Mouse (Mus musculus) kidney, embryonic 16.5 days (tissue): ENCODE measurements around the gene Foxj3. TPM values are rescaled to one million over a fixed set of nuclear protein-coding genes. Genes with fewer than 3 reads are reported as not detected.

ENCODE experiments used
- ATAC-seq: fragments of 200-750 bp; cut with Nextera tagmentation; 2 replicates; pipeline ENCODE4 v1.8.0; 2017; ENCODE audit warnings: moderate TSS enrichment; ENCODE audit not compliant: low FRiP score, low TSS enrichment
- H3K27ac ChIP-seq: fragments of 300-500 bp; sonication (generic); 2 replicates; pipeline ENCODE4 v1.5.1; 2014; ENCODE audit warnings: low read length
- H3K27me3 ChIP-seq: fragments of 300-500 bp; sonication (generic); 2 replicates; pipeline ENCODE4 v1.6.1; 2014; ENCODE audit warnings: low read length, control low read depth, mixed read lengths; ENCODE audit not compliant: insufficient read depth
- H3K36me3 ChIP-seq: fragments of 300-500 bp; sonication (generic); 2 replicates; pipeline ENCODE4 v1.6.1; 2014; ENCODE audit warnings: low read length, control low read depth, mixed read lengths; ENCODE audit not compliant: insufficient read depth
- H3K4me1 ChIP-seq: fragments of 300-500 bp; sonication (generic); 2 replicates; pipeline ENCODE4 v1.6.1; 2014; ENCODE audit warnings: low read length, control low read depth, mixed read lengths; ENCODE audit not compliant: insufficient read depth
- H3K4me2 ChIP-seq: fragments of 300-500 bp; sonication (generic); replicated peaks from 2 replicates; pipeline ENCODE4 v1.6.1; 2014; ENCODE audit warnings: low read depth, low read length
- H3K4me3 ChIP-seq: fragments of 300-500 bp; sonication (generic); 2 replicates; pipeline ENCODE4 v1.5.1; 2014; ENCODE audit warnings: mild to moderate bottlenecking, low read length
- H3K9ac ChIP-seq: fragments of 300-500 bp; sonication (generic); replicated peaks from 2 replicates; pipeline ENCODE4 v1.6.1; 2014; ENCODE audit warnings: low read length
- H3K9me3 ChIP-seq: fragments of 300-500 bp; sonication (generic); 2 replicates; pipeline ENCODE4 v1.6.1; 2016; ENCODE audit warnings: low read length, control low read depth
- whole genome bisulfite sequencing: fragments of 180-500 bp; shearing (Covaris S2); extraction: QIAGEN DNeasy Blood & Tissue Kit; methylation state at CpG from one replicate; pipeline ENCODE4 v1.1.7; 2014; 5-methylcytosine and 5-hydroxymethylcytosine counted together
- polyA plus RNA-seq: library from polyadenylated mRNA; unstranded; fragments of >200 nt; fragmentation: Nextera tagmentation; extraction: Ambion mirVana; gene quantifications from 2 replicates; pipeline ENCODE4 v1.2.1, GENCODE M21; 2015

Foxj3 gene
- polyA plus RNA-seq, 1 experiment from 2014 or later = 25.4 TPM

- 59% methylated on average over 7 of the region's 7 CpGs for WGBS
- no peak for ATAC-seq
- Histone ChIP-seq H3K4me1 (peaks cover 11% of the 10 kb centered on the region), H3K9me3 (no peaks in the 10 kb centered on the region), H3K9ac (no peak overlapping the region), H3K27me3 (no peaks in the 10 kb centered on the region), H3K4me3 (no peak overlapping the region), H3K27ac (no peak overlapping the region), H3K4me2 (no peak overlapping the region), H3K36me3 (peaks cover 10% of the 10 kb centered on the region; the same call in 1 of the 2 replicates)
Observed at GRCm38 (mm10) chr4:119633342-119633741, 96.5 kb downstream of the Foxj3 start.

- no peak overlapping the region for H3K4me3 ChIP-seq
- WGBS = 79% methylated on average over 3 of the region's 3 CpGs
- no peak for ATAC-seq
- peaks cover 9% of the 10 kb centered on the region; the same call in 1 of the 2 replicates for H3K36me3 ChIP-seq
- no peak overlapping the region for H3K4me2 ChIP-seq
- no peaks in the 10 kb centered on the region for H3K27me3 ChIP-seq
- peaks cover 11% of the 10 kb centered on the region for H3K4me1 ChIP-seq
- no peak overlapping the region for H3K9ac ChIP-seq
- no peak overlapping the region for H3K27ac ChIP-seq
- H3K9me3 ChIP-seq = no peaks in the 10 kb centered on the region
Observed at GRCm38 (mm10) chr4:119633948-119634347, 97.1 kb downstream of the Foxj3 start.

GRCm38 (mm10) chr4:119634908-119635660 is 98.3 kb downstream of the Foxj3 start:
- Histone ChIP-seq H3K4me3 (no peak overlapping the region), H3K27me3 (no peaks in the 10 kb centered on the region), H3K4me1 (peaks cover 11% of the 10 kb centered on the region), H3K9me3 (no peaks in the 10 kb centered on the region), H3K36me3 (0 out of 2 replicates have a peak, but pooled peaks cover 1% of the 10 kb centered on the region), H3K9ac (no peak overlapping the region), H3K4me2 (no peak overlapping the region), H3K27ac (no peak overlapping the region)
- no peak for ATAC-seq
- 42% methylated on average over 6 of the region's 6 CpGs for WGBS

GRCm38 (mm10) chr4:119635686-119636085 is 98.9 kb downstream of the Foxj3 start:
- no peaks in the 10 kb centered on the region for H3K27me3 ChIP-seq
- 61% methylated on average over 8 of the region's 8 CpGs for WGBS

GRCm38 (mm10) chr4:119636731-119637130 is 99.9 kb downstream of the Foxj3 start:
- no peaks in the 10 kb centered on the region for H3K9me3 ChIP-seq
- H3K36me3 ChIP-seq = no peaks in the 10 kb centered on the region
- peaks cover 4% of the 10 kb centered on the region for H3K4me1 ChIP-seq
- no peak overlapping the region for H3K4me2 ChIP-seq
- peak overlapping the region; percentile 58; the same call in 1 of the 2 replicates for H3K27ac ChIP-seq
- H3K27me3 ChIP-seq = no peaks in the 10 kb centered on the region
- no peak overlapping the region for H3K4me3 ChIP-seq
- no peak for ATAC-seq
- H3K9ac ChIP-seq = no peak overlapping the region
- 83% methylated on average over 7 of the region's 7 CpGs for WGBS

More at GRCm38 (mm10) chr4:119635686-119636085, 98.9 kb downstream of the Foxj3 start:
- Histone ChIP-seq H3K27ac (no peak overlapping the region), H3K9ac (no peak overlapping the region), H3K4me1 (peaks cover 11% of the 10 kb centered on the region), H3K4me2 (no peak overlapping the region), H3K9me3 (no peaks in the 10 kb centered on the region), H3K4me3 (no peak overlapping the region), H3K36me3 (no peaks in the 10 kb centered on the region)
- ATAC-seq = no peak

- Histone ChIP-seq H3K27me3 (no peaks in the 10 kb centered on the region), H3K36me3 (no peaks in the 10 kb centered on the region), H3K4me3 (no peak within 1 kb of the TSS), H3K9ac (no peak within 1 kb of the TSS), H3K4me2 (no peak within 1 kb of the TSS), H3K27ac (peak within 1 kb of the TSS; percentile 58; the same call in 1 of the 2 replicates), H3K9me3 (no peaks in the 10 kb centered on the region), H3K4me1 (peaks cover 4% of the 10 kb centered on the region; the same call in 1 of the 2 replicates)
- WGBS = 61% methylated on average over 4 of the region's 4 CpGs
- peak; percentile 78 for ATAC-seq
Observed at GRCm38 (mm10) chr4:119637176-119637845, 100.5 kb downstream of the Foxj3 start, which contains the start of gene Guca2a. TSS of gene Guca2a (plus strand) at chr4:119637704.

GRCm38 (mm10) chr4:119637946-119638345 is 101.1 kb downstream of the Foxj3 start:
- Histone ChIP-seq H3K36me3 (no peaks in the 10 kb centered on the region), H3K9ac (no peak overlapping the region), H3K9me3 (0 out of 2 replicates have a peak, but pooled peaks cover 3% of the 10 kb centered on the region), H3K4me2 (no peak overlapping the region), H3K4me3 (no peak overlapping the region), H3K27me3 (no peaks in the 10 kb centered on the region), H3K4me1 (peaks cover 4% of the 10 kb centered on the region; the same call in 1 of the 2 replicates), H3K27ac (peak overlapping the region; percentile 29; the same call in 1 of the 2 replicates)
- WGBS = 83% methylated on average over 6 of the region's 6 CpGs
- ATAC-seq = no peak

GRCm38 (mm10) chr4:119638656-119639055 is 101.9 kb downstream of the Foxj3 start:
- Histone ChIP-seq H3K9ac (no peak overlapping the region), H3K27ac (no peak overlapping the region), H3K36me3 (no peaks in the 10 kb centered on the region), H3K4me3 (no peak overlapping the region), H3K4me1 (peaks cover 4% of the 10 kb centered on the region; the same call in 1 of the 2 replicates), H3K9me3 (0 out of 2 replicates have a peak, but pooled peaks cover 3% of the 10 kb centered on the region), H3K27me3 (no peaks in the 10 kb centered on the region), H3K4me2 (no peak overlapping the region)
- 59% methylated on average over 11 of the region's 11 CpGs for WGBS
- ATAC-seq = no peak

- Histone ChIP-seq H3K27me3 (no peaks in the 10 kb centered on the region), H3K9ac (no peak overlapping the region), H3K36me3 (no peaks in the 10 kb centered on the region), H3K4me3 (no peak overlapping the region), H3K27ac (no peak overlapping the region), H3K9me3 (0 out of 2 replicates have a peak, but pooled peaks cover 3% of the 10 kb centered on the region), H3K4me2 (no peak overlapping the region), H3K4me1 (no peaks in the 10 kb centered on the region; the same call in 1 of the 2 replicates)
- 86% methylated on average over 4 of the region's 4 CpGs for WGBS
- no peak for ATAC-seq
Observed at GRCm38 (mm10) chr4:119642666-119643065, 105.9 kb downstream of the Foxj3 start.
